Mouse (Mus musculus) intestine, postnatal 0 days (tissue): ENCODE results near the gene Ahnak. TPM values are rescaled to one million over a fixed set of nuclear protein-coding genes. Genes with fewer than 3 reads are reported as not detected.

Source experiments
- ATAC-seq: fragments of 200-750 bp; cut with Nextera tagmentation; 2 replicates; pipeline ENCODE4 v1.8.0; 2017; ENCODE audit warnings: mild to moderate bottlenecking, moderate TSS enrichment, moderate library complexity
- H3K27ac ChIP-seq: fragments of 300-500 bp; sonication (generic); 2 replicates; pipeline ENCODE4 v1.5.1; 2014; ENCODE audit warnings: mild to moderate bottlenecking, low read depth, low read length, moderate library complexity
- H3K27me3 ChIP-seq: fragments of 300-500 bp; sonication (generic); replicated peaks from 2 replicates; pipeline ENCODE4 v1.6.1; 2014; ENCODE audit warnings: low read length, mixed read lengths; ENCODE audit not compliant: control insufficient read depth, insufficient read depth
- H3K36me3 ChIP-seq: fragments of 300-500 bp; sonication (generic); 2 replicates; pipeline ENCODE4 v1.6.1; 2014; ENCODE audit warnings: mild to moderate bottlenecking, moderate library complexity; ENCODE audit not compliant: control insufficient read depth, insufficient read depth
- H3K4me1 ChIP-seq: fragments of 300-500 bp; sonication (generic); replicated peaks from 2 replicates; pipeline ENCODE4 v1.6.1; 2014; ENCODE audit warnings: antibody characterized with exemption, low read length, mixed read lengths; ENCODE audit not compliant: control insufficient read depth, insufficient read depth
- H3K4me2 ChIP-seq: fragments of 300-500 bp; sonication (generic); replicated peaks from 2 replicates; pipeline ENCODE4 v1.6.1; 2014; ENCODE audit warnings: low read depth, mild to moderate bottlenecking, moderate library complexity
- H3K4me3 ChIP-seq: fragments of 300-500 bp; sonication (generic); 2 replicates; pipeline ENCODE4 v1.5.1; 2014; ENCODE audit warnings: low read depth, low read length
- H3K9ac ChIP-seq: fragments of 300-500 bp; sonication (generic); 2 replicates; pipeline ENCODE4 v1.6.1; 2014; ENCODE audit warnings: mild to moderate bottlenecking, low read depth, low read length
- H3K9me3 ChIP-seq: fragments of 300-500 bp; sonication (generic); 2 replicates; pipeline ENCODE4 v1.6.1; 2016; ENCODE audit warnings: mixed run types; ENCODE audit not compliant: control insufficient read depth
- CTCF ChIP-seq: sonication (generic); IDR thresholded peaks from 2 replicates; pipeline ENCODE4 v1.5.1; 2016; ENCODE audit warnings: low read depth, mild to moderate bottlenecking, control low read depth, antibody characterized with exemption, moderate library complexity
- WGBS: fragments of 180-500 bp; shearing (Covaris S2); extraction: QIAGEN DNeasy Blood & Tissue Kit; methylation state at CpG from one replicate; pipeline ENCODE4 v1.1.7; 2014; 5-methylcytosine and 5-hydroxymethylcytosine counted together
- polyA plus RNA-seq: library from polyadenylated mRNA; unstranded; fragments of >200 nt; fragmentation: Nextera tagmentation; extraction: Ambion mirVana; gene quantifications from 2 replicates; pipeline ENCODE4 v1.2.1, GENCODE M21; 2015

Ahnak gene
- polyA plus RNA-seq, 1 experiment from 2014 or later: 26.2 TPM

GRCm38 (mm10) chr19:8943047-8943446 is 46.0 kb upstream of the Ahnak start:
- H3K36me3 ChIP-seq: peaks cover 47% of the 10 kb centered on the region

GRCm38 (mm10) chr19:8944062-8944461 is 45.0 kb upstream of the Ahnak start:
- H3K9ac ChIP-seq: 0 out of 2 replicates have a peak overlapping the region, but pooled peaks have one; percentile 7

More at GRCm38 (mm10) chr19:8943047-8943446, 46.0 kb upstream of the Ahnak start:
- H3K4me3 ChIP-seq: peak overlapping the region; percentile 83
- 0 out of 2 replicates have a peak overlapping the region, but pooled peaks have one; percentile 23 for H3K9ac ChIP-seq
- no peak for TF ChIP-seq CTCF
- no peaks in the 10 kb centered on the region for H3K9me3 ChIP-seq
- no peak for ATAC-seq
- no peaks in the 10 kb centered on the region for H3K27me3 ChIP-seq
- H3K27ac ChIP-seq: no peak overlapping the region
- H3K4me2 ChIP-seq: peak overlapping the region; percentile 81
- no peaks in the 10 kb centered on the region; the same call in 1 of the 2 replicates for H3K4me1 ChIP-seq
- 51% methylated on average over 2 of the region's 2 CpGs for WGBS

GRCm38 (mm10) chr19:8944750-8945149 is 44.3 kb upstream of the Ahnak start:
- Histone ChIP-seq H3K27ac (no peak overlapping the region; the same call in 1 of the 2 replicates), H3K27me3 (no peaks in the 10 kb centered on the region), H3K4me3 (peak overlapping the region; percentile 20), H3K4me1 (no peaks in the 10 kb centered on the region; the same call in 1 of the 2 replicates), H3K36me3 (peaks cover 52% of the 10 kb centered on the region), H3K9ac (0 out of 2 replicates have a peak overlapping the region, but pooled peaks have one; percentile 1), H3K9me3 (no peaks in the 10 kb centered on the region), H3K4me2 (peak overlapping the region; percentile 50)
- TF ChIP-seq CTCF: no peak
- ATAC-seq: no peak
- WGBS: 14% methylated on average over 5 of the region's 5 CpGs

More at GRCm38 (mm10) chr19:8944062-8944461, 45.0 kb upstream of the Ahnak start:
- no peaks in the 10 kb centered on the region for H3K9me3 ChIP-seq
- peak overlapping the region; percentile 81 for H3K4me2 ChIP-seq
- no peak overlapping the region for H3K4me3 ChIP-seq
- 22% methylated on average over 5 of the region's 5 CpGs for WGBS
- no peak overlapping the region for H3K27ac ChIP-seq
- H3K4me1 ChIP-seq: no peaks in the 10 kb centered on the region; the same call in 1 of the 2 replicates
- no peak for ATAC-seq
- no peak for TF ChIP-seq CTCF
- no peaks in the 10 kb centered on the region for H3K27me3 ChIP-seq
- peaks cover 49% of the 10 kb centered on the region for H3K36me3 ChIP-seq

GRCm38 (mm10) chr19:8945251-8945650 is 43.8 kb upstream of the Ahnak start:
- peak overlapping the region; percentile 50 for H3K4me2 ChIP-seq
- no peak for ATAC-seq
- peak overlapping the region; percentile 20 for H3K4me3 ChIP-seq
- 58% methylated on average over 6 of the region's 6 CpGs for WGBS
- no peak overlapping the region; the same call in 1 of the 2 replicates for H3K27ac ChIP-seq
- peaks cover 54% of the 10 kb centered on the region for H3K36me3 ChIP-seq
- no peaks in the 10 kb centered on the region for H3K9me3 ChIP-seq
- no peaks in the 10 kb centered on the region for H3K27me3 ChIP-seq
- no peaks in the 10 kb centered on the region; the same call in 1 of the 2 replicates for H3K4me1 ChIP-seq
- TF ChIP-seq CTCF: no peak; the same call in 1 of the 2 replicates
- 0 out of 2 replicates have a peak overlapping the region, but pooled peaks have one; percentile 1 for H3K9ac ChIP-seq

- 87% methylated on average over 7 of the region's 7 CpGs for WGBS
- no peaks in the 10 kb centered on the region for H3K4me1 ChIP-seq
Observed at GRCm38 (mm10) chr19:8946929-8947328, 42.2 kb upstream of the Ahnak start.

GRCm38 (mm10) chr19:8950190-8950589 is 38.9 kb upstream of the Ahnak start:
- H3K36me3 ChIP-seq: peaks cover 68% of the 10 kb centered on the region
- H3K4me3 ChIP-seq: no peak overlapping the region
- H3K27me3 ChIP-seq: no peaks in the 10 kb centered on the region
- no peak for TF ChIP-seq CTCF
- no peak overlapping the region for H3K27ac ChIP-seq
- H3K9ac ChIP-seq: no peak overlapping the region
- no peak overlapping the region for H3K4me2 ChIP-seq
- H3K9me3 ChIP-seq: no peaks in the 10 kb centered on the region
- ATAC-seq: no peak
- H3K4me1 ChIP-seq: no peaks in the 10 kb centered on the region
- WGBS: 91% methylated on average over 5 of the region's 5 CpGs

More at GRCm38 (mm10) chr19:8946929-8947328, 42.2 kb upstream of the Ahnak start:
- Histone ChIP-seq H3K27ac (no peak overlapping the region), H3K9me3 (no peaks in the 10 kb centered on the region), H3K36me3 (peaks cover 64% of the 10 kb centered on the region), H3K27me3 (no peaks in the 10 kb centered on the region), H3K9ac (no peak overlapping the region), H3K4me3 (no peak overlapping the region), H3K4me2 (no peak overlapping the region)
- no peak for TF ChIP-seq CTCF
- no peak for ATAC-seq
